Mouse (Mus musculus) stomach, postnatal 0 days (tissue): Measurements from ENCODE around the gene Zfhx3. TPM values are rescaled to one million over a fixed set of nuclear protein-coding genes. Genes with fewer than 3 reads are reported as not detected.
A peak's percentile ranks its signal among the peaks of the same experiment; 100 is the strongest.

Experiments used
- ATAC-seq: fragments of 200-750 bp; cut with Nextera tagmentation; 2 replicates; pipeline ENCODE4 v1.8.0; 2017; ENCODE audit not compliant: low FRiP score, low TSS enrichment
- DNase-seq: peaks from one replicate; pipeline ENCODE4 v3.0.0-alpha.2; 2016; ENCODE audit warnings: low spot score
- H3K27ac ChIP-seq: fragments of 300-500 bp; sonication (generic); replicated peaks from 2 replicates; pipeline ENCODE4 v1.5.1; 2014; ENCODE audit warnings: mild to moderate bottlenecking, control low read depth
- H3K27me3 ChIP-seq: fragments of 300-500 bp; sonication (generic); 2 replicates; pipeline ENCODE4 v1.6.1; 2014; ENCODE audit warnings: low read length; ENCODE audit not compliant: control insufficient read depth, insufficient read depth
- H3K36me3 ChIP-seq: fragments of 300-500 bp; sonication (generic); 2 replicates; pipeline ENCODE4 v1.6.1; 2014; ENCODE audit warnings: low read length, mixed read lengths; ENCODE audit not compliant: control insufficient read depth, insufficient read depth
- H3K4me1 ChIP-seq: fragments of 300-500 bp; sonication (generic); replicated peaks from 2 replicates; pipeline ENCODE4 v1.6.1; 2014; ENCODE audit warnings: antibody characterized with exemption; ENCODE audit not compliant: control insufficient read depth, insufficient read depth
- H3K4me2 ChIP-seq: fragments of 300-500 bp; sonication (generic); replicated peaks from 2 replicates; pipeline ENCODE4 v1.6.1; 2014; ENCODE audit warnings: low read depth, mild to moderate bottlenecking, control low read depth, moderate library complexity
- H3K4me3 ChIP-seq: fragments of 300-500 bp; sonication (generic); 2 replicates; pipeline ENCODE4 v1.5.1; 2014; ENCODE audit warnings: low read depth, low read length, control low read depth
- H3K9ac ChIP-seq: fragments of 300-500 bp; sonication (generic); 2 replicates; pipeline ENCODE4 v1.6.1; 2014; ENCODE audit warnings: mild to moderate bottlenecking, low read length, control low read depth, mixed read lengths
- H3K9me3 ChIP-seq: fragments of 300-500 bp; sonication (generic); 2 replicates; pipeline ENCODE4 v1.6.1; 2016; ENCODE audit warnings: low read length; ENCODE audit not compliant: control insufficient read depth
- CTCF ChIP-seq: IDR thresholded peaks from 2 replicates; pipeline ENCODE4 v1.5.1; 2016; ENCODE audit warnings: antibody characterized with exemption, low read depth, mild to moderate bottlenecking, moderate library complexity
- EP300 ChIP-seq: optimal IDR thresholded peaks from 2 replicates; pipeline ENCODE3; 2016; ENCODE audit warnings: antibody characterized with exemption
- WGBS: fragments of 180-500 bp; shearing (Covaris S2); extraction: QIAGEN DNeasy Blood & Tissue Kit; methylation state at CpG from one replicate; pipeline ENCODE4 v1.1.7; 2014; 5-methylcytosine and 5-hydroxymethylcytosine counted together
- polyA plus RNA-seq: library from polyadenylated mRNA; unstranded; fragments of >200 nt; fragmentation: Nextera tagmentation; extraction: Ambion mirVana; gene quantifications from 2 replicates; pipeline ENCODE4 v1.2.1, GENCODE M21; 2015

Zfhx3 gene
- polyA plus RNA-seq, 1 experiment from 2014 or later: 4.6 TPM

- Histone ChIP-seq H3K27me3 (no peaks in the 10 kb centered on the region), H3K4me2 (no peak overlapping the region), H3K36me3 (no peaks in the 10 kb centered on the region), H3K27ac (no peak overlapping the region), H3K9ac (no peak overlapping the region), H3K4me1 (no peaks in the 10 kb centered on the region), H3K9me3 (no peaks in the 10 kb centered on the region; the same call in 1 of the 2 replicates), H3K4me3 (no peak overlapping the region)
- ATAC-seq (no peak), DNase-seq (no peak)
- TF ChIP-seq EP300: no peak
- WGBS: 58% methylated on average over 4 of the region's 4 CpGs
These were observed 80.0 kb downstream of the Zfhx3 start for GRCm38 (mm10) chr8:108022404-108022803.

- DNase-seq (no peak), ATAC-seq (no peak)
- H3K4me1 ChIP-seq: no peaks in the 10 kb centered on the region
- no peaks in the 10 kb centered on the region for H3K36me3 ChIP-seq
- no peak overlapping the region for H3K4me2 ChIP-seq
- H3K27ac ChIP-seq: no peak overlapping the region
- no peaks in the 10 kb centered on the region for H3K27me3 ChIP-seq
- 43% methylated on average over 4 of the region's 4 CpGs for WGBS
- no peak overlapping the region for H3K4me3 ChIP-seq
- no peaks in the 10 kb centered on the region; the same call in 1 of the 2 replicates for H3K9me3 ChIP-seq
- no peak overlapping the region for H3K9ac ChIP-seq
- TF ChIP-seq CTCF (no peak), EP300 (no peak)
These were observed 81.9 kb downstream of the Zfhx3 start for GRCm38 (mm10) chr8:108024331-108024730.

GRCm38 (mm10) chr8:108025249-108025648 is 82.8 kb downstream of the Zfhx3 start:
- Histone ChIP-seq H3K27ac (no peak overlapping the region), H3K27me3 (no peaks in the 10 kb centered on the region), H3K4me3 (no peak overlapping the region), H3K4me1 (no peaks in the 10 kb centered on the region), H3K36me3 (no peaks in the 10 kb centered on the region), H3K9me3 (no peaks in the 10 kb centered on the region), H3K9ac (no peak overlapping the region), H3K4me2 (no peak overlapping the region)
- DNase-seq (no peak), ATAC-seq (no peak)
- TF ChIP-seq CTCF (peak; percentile 54), EP300 (no peak)
- 89% methylated on average over 2 of the region's 2 CpGs for WGBS

- no peak overlapping the region for H3K9ac ChIP-seq
- no peaks in the 10 kb centered on the region for H3K9me3 ChIP-seq
- no peaks in the 10 kb centered on the region for H3K4me1 ChIP-seq
- 59% methylated on average over 11 of the region's 11 CpGs for WGBS
- ATAC-seq (no peak), DNase-seq (no peak)
- H3K27me3 ChIP-seq: no peaks in the 10 kb centered on the region
- H3K4me2 ChIP-seq: peak overlapping the region; percentile 39; the same call in 1 of the 2 replicates
- no peaks in the 10 kb centered on the region for H3K36me3 ChIP-seq
- no peak overlapping the region for H3K27ac ChIP-seq
- no peak overlapping the region for H3K4me3 ChIP-seq
- TF ChIP-seq EP300 (no peak), CTCF (no peak)
These were observed 84.4 kb downstream of the Zfhx3 start for GRCm38 (mm10) chr8:108026557-108027440.

- H3K27ac ChIP-seq: no peak overlapping the region
These were observed 85.1 kb downstream of the Zfhx3 start for GRCm38 (mm10) chr8:108027561-108028025.

GRCm38 (mm10) chr8:108028440-108028839 is 86.0 kb downstream of the Zfhx3 start:
- DNase-seq (no peak), ATAC-seq (no peak)
- Histone ChIP-seq H3K27me3 (no peaks in the 10 kb centered on the region), H3K4me2 (no peak overlapping the region), H3K9me3 (no peaks in the 10 kb centered on the region), H3K36me3 (no peaks in the 10 kb centered on the region), H3K4me3 (no peak overlapping the region), H3K4me1 (no peaks in the 10 kb centered on the region), H3K27ac (no peak overlapping the region), H3K9ac (no peak overlapping the region)
- 51% methylated on average over 8 of the region's 8 CpGs for WGBS
- no peak for TF ChIP-seq CTCF
- TF ChIP-seq EP300: no peak

More at GRCm38 (mm10) chr8:108027561-108028025, 85.1 kb downstream of the Zfhx3 start:
- Histone ChIP-seq H3K4me2 (peak overlapping the region; percentile 39), H3K27me3 (no peaks in the 10 kb centered on the region), H3K4me1 (no peaks in the 10 kb centered on the region), H3K4me3 (no peak overlapping the region), H3K9me3 (no peaks in the 10 kb centered on the region), H3K9ac (no peak overlapping the region), H3K36me3 (no peaks in the 10 kb centered on the region)
- TF ChIP-seq EP300 (no peak), CTCF (no peak)
- DNase-seq: no peak
- 31% methylated on average over 20 of the region's 20 CpGs for WGBS
- no peak for ATAC-seq
